Mouse (Mus musculus) megakaryocyte, embryonic 14.5 days (primary cell): ENCODE measurements around the gene Cacng1. TPM values are rescaled to one million over a fixed set of nuclear protein-coding genes. Genes with fewer than 3 reads are reported as not detected.

Experiments used
- H3K27me3 ChIP-seq: replicated peaks from 2 replicates; pipeline ENCODE3; 2012; ENCODE audit warnings: inconsistent platforms
- H3K36me3 ChIP-seq: replicated peaks from 2 replicates; pipeline ENCODE3; 2012; ENCODE audit warnings: low read length, inconsistent platforms, mixed read lengths
- H3K4me1 ChIP-seq: 2 replicates; pipeline ENCODE4 v1.6.1; 2012; ENCODE audit warnings: inconsistent platforms
- H3K4me3 ChIP-seq: replicated peaks from 2 replicates; pipeline ENCODE3; 2012; ENCODE audit warnings: moderate library complexity, mild to moderate bottlenecking, inconsistent platforms
- H3K9me3 ChIP-seq: 2 replicates; pipeline ENCODE4 v1.6.1; 2012; ENCODE audit warnings: inconsistent platforms
- FLI1 ChIP-seq: IDR thresholded peaks from 2 replicates; pipeline ENCODE4 v1.6.1; 2012; ENCODE audit warnings: low read length, inconsistent platforms, mixed read lengths
- GATA1 ChIP-seq: IDR thresholded peaks from 3 replicates; pipeline ENCODE4 v1.6.1; 2012; ENCODE audit warnings: mixed read lengths, low read length, inconsistent platforms, borderline replicate concordance
- polyA plus RNA-seq: library from polyadenylated mRNA; stranded (reverse); fragments of >175 nt; gene quantifications from 2 replicates; pipeline ENCODE4 v1.2.3, GENCODE M21; 2012; ENCODE audit warnings: low replicate concordance; ENCODE audit not compliant: insufficient read depth

Cacng1 gene
- not detected in 2 replicates for polyA plus RNA-seq

DNA sequence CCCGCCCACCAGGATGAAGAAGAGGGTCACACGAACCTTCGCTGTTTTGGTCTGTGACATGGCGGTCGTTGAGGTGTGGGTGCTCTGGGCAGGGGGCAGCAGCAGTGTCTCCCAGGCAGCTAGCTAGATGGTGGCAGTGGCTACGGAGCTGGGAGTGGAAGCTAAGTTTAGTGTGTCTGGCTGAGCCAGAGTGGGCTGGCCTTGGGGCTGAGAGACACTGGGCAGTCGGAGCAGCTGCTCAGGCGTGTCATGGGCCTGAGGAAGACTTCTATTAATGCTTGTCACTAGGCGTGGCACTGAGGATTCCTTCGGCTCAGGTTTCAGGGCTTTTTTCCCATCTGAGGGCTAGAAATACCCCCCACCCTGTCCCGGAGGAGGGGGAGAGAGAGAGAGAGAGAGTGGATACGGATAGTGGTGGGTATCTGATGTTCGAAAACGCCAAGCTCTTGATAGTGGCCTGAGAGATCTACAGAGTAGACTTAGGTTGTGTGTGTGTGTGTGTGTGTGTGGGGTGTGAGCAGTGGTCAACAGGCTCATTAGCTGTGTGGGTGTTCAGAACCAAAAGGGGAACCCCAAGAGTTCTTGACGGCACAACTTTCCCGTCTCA is at the start of gene Cacng1:
Gene Cacng1, minus strand, starts transcription at position 191 of the 607 bp plus-strand sequence.
- H3K36me3 ChIP-seq, result no peaks in the 10 kb centered on the region
- peaks cover 63% of the 10 kb centered on the region for H3K27me3 ChIP-seq
- H3K4me3 ChIP-seq, result no peak within 1 kb of the TSS
- TF ChIP-seq GATA1, result no peak
- TF ChIP-seq FLI1, result no peak
- peaks cover 19% of the 10 kb centered on the region for H3K4me1 ChIP-seq
- peaks cover 25% of the 10 kb centered on the region for H3K9me3 ChIP-seq

DNA sequence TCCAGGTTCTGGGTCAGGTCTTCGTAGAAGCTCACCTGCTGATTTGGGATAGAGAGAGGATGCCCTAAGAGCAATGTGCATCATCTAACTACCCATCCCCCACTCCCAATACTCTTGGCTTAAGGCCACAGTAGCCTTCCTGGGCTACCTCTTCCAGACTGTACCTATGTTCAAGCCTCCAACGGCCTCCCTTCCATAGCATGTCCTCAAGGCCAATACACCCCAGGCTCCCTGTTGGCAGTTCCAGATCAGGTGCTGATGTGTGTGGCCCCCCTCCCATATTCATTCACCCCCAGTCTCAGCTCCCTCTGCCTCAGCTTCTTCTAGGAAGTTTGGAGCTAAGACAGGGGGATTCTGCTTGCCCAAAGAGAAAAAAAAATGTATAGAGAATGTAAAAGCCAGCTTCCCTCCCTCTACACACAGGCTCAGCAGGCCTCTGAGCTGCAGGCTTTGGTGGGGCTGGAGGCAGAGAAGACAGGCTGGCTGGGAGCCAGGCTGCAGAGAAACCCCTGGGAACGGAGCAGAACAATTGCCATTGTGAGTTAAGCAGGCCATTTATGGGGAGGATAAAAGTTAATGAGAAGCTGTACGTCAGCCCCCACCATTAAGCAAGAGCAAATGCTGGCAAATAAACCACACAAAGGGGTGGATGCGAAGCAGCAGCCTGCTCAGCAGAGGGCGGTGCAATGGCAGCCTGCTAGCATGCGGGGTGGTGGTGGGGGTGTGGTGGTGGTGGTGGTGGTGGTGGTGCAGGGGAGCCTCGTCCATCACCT is 46.6 kb upstream of the Cacng1 start:
- Histone ChIP-seq H3K4me1 (peaks cover 19% of the 10 kb centered on the region), H3K36me3 (no peaks in the 10 kb centered on the region), H3K4me3 (no peak overlapping the region), H3K9me3 (peaks cover 20% of the 10 kb centered on the region), H3K27me3 (peaks cover 75% of the 10 kb centered on the region)
- no peak for TF ChIP-seq GATA1
- no peak for TF ChIP-seq FLI1

DNA sequence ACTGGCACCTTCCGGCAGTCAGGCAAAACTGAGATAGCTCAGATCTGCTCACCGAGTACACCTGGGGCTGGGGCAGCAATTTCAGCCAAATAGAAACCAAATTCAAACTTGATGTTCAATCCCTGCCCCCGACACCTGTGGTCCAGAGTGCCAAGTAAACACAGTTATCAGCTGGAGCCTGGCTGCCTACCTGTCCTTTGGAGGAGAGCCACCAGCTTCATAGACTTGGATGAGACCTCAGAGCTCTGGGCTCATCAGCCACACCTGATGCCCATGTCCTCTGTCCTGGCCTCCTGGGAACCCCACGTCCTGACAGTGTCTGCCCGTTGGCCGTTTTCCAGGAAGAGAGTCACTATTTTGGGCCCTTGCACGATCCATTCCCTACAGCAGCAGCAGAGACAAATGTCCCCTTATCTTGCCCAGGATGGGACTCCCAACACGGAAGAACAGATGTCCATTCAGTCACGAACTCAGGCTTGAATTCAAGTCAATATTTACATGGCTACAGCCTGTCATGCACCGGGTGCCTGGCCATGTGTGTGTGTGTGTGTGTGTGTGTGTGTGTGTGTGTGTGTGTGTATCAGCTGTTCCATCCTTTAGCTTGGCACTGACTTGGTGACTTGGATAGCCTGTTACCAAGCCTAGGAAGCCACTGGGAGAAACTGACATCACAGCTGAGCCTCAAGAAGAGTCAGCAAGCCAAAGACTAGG is 45.6 kb upstream of the Cacng1 start:
- peaks cover 24% of the 10 kb centered on the region for H3K9me3 ChIP-seq
- TF ChIP-seq GATA1, result no peak
- TF ChIP-seq FLI1, result no peak
- H3K27me3 ChIP-seq, result peaks cover 74% of the 10 kb centered on the region
- no peak overlapping the region for H3K4me3 ChIP-seq
- peaks cover 19% of the 10 kb centered on the region for H3K4me1 ChIP-seq
- no peaks in the 10 kb centered on the region for H3K36me3 ChIP-seq

DNA sequence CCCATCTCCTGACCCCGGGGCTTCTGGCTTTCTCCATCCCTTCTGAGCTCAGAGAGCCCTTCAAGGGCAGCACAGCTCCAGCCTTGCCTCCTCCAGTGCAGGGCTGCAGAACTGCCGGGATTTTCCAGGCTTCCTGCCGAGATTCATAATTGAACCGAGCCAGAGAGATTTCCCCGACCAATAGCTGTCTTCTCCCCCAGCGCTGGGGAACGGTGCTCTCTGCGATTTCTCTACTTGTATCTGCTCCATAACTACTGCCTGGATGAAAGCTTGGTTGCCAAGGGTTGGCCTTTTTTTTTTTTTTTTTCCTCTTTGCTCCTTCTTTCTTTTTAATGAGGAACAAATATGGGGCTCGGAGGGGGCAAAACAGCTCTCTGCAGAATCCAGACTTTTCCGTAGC is 43.7 kb upstream of the Cacng1 start:
- Histone ChIP-seq H3K27me3 (peaks cover 77% of the 10 kb centered on the region), H3K9me3 (peaks cover 24% of the 10 kb centered on the region), H3K4me1 (peaks cover 23% of the 10 kb centered on the region), H3K4me3 (no peak overlapping the region), H3K36me3 (no peaks in the 10 kb centered on the region)
- TF ChIP-seq GATA1 (no peak), FLI1 (no peak)

DNA sequence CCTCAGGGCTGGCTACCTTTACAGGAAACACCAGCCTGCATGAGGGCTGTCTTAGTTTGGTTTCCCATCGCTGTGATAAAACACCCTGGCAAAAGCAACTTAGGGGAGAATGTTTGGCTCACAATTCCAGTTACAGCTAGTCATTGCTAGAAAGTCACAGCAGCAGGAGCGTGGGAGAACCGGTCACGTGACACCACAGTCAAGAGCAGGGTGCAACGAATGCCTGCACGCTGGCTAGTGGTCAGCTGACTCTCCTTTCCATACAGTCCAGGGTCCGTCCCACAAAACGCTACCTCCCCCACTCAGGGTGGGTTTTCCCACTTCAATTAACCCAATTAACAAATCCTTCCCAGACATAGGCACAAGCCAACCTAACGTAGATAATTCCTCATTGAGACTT is 43.2 kb upstream of the Cacng1 start:
- TF ChIP-seq GATA1 (no peak), FLI1 (no peak)
- Histone ChIP-seq H3K4me3 (peak overlapping the region; percentile 60), H3K9me3 (peaks cover 24% of the 10 kb centered on the region), H3K36me3 (no peaks in the 10 kb centered on the region), H3K27me3 (peaks cover 77% of the 10 kb centered on the region), H3K4me1 (peaks cover 19% of the 10 kb centered on the region; the same call in 1 of the 2 replicates)

DNA sequence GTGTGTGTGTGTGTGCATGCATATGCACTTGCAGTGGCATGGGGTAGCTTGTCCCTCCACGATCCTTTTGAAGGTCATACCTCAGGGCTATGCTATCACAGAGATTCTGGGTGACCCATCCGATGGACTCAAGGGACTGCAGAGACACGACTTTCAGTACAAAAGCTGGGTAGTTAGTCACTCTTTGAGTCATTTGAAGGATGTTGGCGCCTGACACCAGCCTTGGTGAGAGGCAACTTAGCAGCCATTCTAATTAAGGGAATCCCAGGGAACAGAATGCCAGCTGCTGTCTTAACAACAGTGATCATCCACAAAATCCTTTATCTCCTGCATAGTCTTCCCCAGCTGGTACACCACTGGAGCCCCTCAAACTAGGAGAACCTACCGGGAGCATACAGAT is 32.8 kb upstream of the Cacng1 start:
- H3K4me3 ChIP-seq, result peak overlapping the region; percentile 53
- peaks cover 22% of the 10 kb centered on the region for H3K27me3 ChIP-seq
- peaks cover 2% of the 10 kb centered on the region for H3K36me3 ChIP-seq
- peaks cover 52% of the 10 kb centered on the region for H3K4me1 ChIP-seq
- TF ChIP-seq GATA1 (no peak), FLI1 (no peak)
- H3K9me3 ChIP-seq, result peaks cover 11% of the 10 kb centered on the region

DNA sequence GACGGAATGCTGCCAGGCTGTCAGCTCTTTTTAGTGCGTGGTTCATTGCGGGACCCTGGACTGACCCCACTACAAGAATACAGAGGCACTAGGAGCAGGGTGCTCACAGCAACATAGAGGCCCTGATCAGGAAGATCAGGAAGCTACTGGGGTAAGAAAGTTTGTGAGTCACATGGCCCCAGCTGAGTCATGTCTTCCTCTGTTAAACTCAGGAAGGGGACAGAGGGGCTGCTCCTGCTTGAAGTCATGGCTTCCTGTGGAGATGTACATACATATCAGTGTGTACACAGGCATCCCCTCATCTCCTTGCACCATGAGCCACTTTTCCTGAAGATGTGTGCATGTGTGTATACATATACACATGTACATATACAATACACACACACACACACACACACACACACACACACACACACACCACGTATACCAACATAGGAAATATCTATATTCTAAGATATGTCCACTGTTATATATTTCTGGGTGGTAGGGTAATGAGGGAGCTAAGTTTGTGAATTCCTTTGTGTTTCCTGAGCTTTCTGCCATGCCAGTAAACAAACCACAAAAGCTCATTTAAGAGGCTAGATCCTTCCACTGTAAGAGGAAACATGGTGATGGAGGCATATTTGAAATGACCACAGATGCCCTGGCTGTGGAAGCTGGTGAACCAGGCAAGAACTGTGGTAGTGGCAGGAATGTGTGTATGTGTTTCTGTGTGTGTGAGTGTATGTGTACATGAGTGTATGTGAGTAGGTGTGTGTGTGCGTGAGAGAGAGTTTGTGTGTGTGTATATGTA is 32.1 kb upstream of the Cacng1 start:
- H3K27me3 ChIP-seq, result peaks cover 18% of the 10 kb centered on the region
- peaks cover 11% of the 10 kb centered on the region for H3K9me3 ChIP-seq
- peaks cover 2% of the 10 kb centered on the region for H3K36me3 ChIP-seq
- H3K4me1 ChIP-seq, result peaks cover 54% of the 10 kb centered on the region
- H3K4me3 ChIP-seq, result peak overlapping the region; percentile 71
- no peak for TF ChIP-seq FLI1
- no peak for TF ChIP-seq GATA1

DNA sequence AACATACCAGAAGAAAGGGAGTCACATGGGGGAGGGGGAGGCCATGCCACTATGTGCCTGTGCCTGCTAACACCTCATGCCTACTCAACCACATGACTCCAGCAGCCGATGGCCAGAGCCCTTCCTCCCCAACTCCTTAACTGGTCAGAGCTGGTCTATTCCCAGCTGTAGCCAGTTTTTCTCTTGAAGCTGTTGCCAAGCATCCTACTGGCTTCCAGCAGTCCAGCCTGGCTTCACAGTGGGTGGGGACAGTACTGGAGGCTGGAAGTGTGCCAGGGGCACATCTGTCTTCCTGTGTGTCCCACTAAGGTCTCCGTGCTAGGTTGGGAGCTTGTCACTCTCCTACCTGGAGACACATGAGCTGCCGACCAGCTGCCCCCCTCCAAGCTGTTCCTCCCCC is 26.8 kb upstream of the Cacng1 start:
- Histone ChIP-seq H3K27me3 (peaks cover 40% of the 10 kb centered on the region), H3K36me3 (peaks cover 2% of the 10 kb centered on the region), H3K4me1 (peaks cover 80% of the 10 kb centered on the region), H3K9me3 (peaks cover 8% of the 10 kb centered on the region), H3K4me3 (peak overlapping the region; percentile 8)
- no peak for TF ChIP-seq FLI1
- TF ChIP-seq GATA1, result no peak

DNA sequence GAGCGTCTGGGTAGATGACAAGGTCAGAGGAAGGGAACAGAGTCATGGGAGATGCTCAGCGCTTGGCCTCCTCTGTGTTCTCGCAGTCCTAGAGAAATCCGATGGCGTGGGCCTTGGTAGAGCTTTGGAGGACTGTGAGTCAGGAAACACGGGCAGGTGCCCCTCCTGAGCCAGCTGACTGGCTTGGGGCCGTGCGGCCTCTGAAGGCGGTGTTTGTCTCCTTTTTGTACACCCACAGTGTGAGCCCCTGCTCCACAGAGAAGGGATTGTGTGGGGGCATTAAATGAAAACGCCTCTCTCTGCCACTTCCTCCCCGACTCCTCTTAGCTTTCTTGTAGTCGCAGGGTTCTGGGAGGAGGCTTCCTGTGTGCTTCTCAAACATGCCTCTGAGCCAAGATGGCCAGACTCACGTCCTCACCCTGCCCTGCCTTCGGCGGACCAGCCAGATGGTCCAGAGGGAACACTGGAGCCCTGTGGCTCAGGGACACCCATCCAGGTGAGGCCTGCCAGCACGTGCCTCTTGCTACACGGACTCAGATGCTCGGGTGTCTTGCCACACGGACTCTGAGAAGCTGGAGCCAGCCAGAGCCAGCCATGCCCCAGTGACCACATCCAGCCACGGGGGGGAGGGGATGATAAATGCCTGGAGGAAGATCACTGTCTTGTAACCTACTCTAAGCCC is 22.2 kb upstream of the Cacng1 start:
- H3K36me3 ChIP-seq, result no peaks in the 10 kb centered on the region

More for the DNA sequence above, 22.2 kb upstream of the Cacng1 start:
- peaks cover 4% of the 10 kb centered on the region for H3K9me3 ChIP-seq
- H3K4me1 ChIP-seq, result peaks cover 76% of the 10 kb centered on the region
- H3K27me3 ChIP-seq, result peaks cover 62% of the 10 kb centered on the region
- H3K4me3 ChIP-seq, result no peak overlapping the region
- TF ChIP-seq FLI1 (no peak), GATA1 (no peak)
